Mouse (Mus musculus) spleen, adult 2 months (tissue): Measurements from ENCODE around the gene Shisa3.

Experiments
- CTCF ChIP-seq: fragments of 200-500 bp; IDR thresholded peaks from 2 replicates; pipeline ENCODE4 v1.5.1; 2011; ENCODE audit warnings: mild to moderate bottlenecking, inconsistent platforms; ENCODE audit not compliant: insufficient read depth, insufficient read length, insufficient replicate concordance; ENCODE audit errors: extremely low read depth
- POLR2A ChIP-seq: fragments of 200-500 bp; IDR thresholded peaks from 2 replicates; pipeline ENCODE4 v1.6.1; 2011; ENCODE audit warnings: low read depth, low read length, inconsistent platforms

GRCm38 (mm10) chr5:67607804-67608673 is at the start of gene Shisa3:
- TF ChIP-seq CTCF (no peak), POLR2A (no peak)
